Mouse (Mus musculus): ENCODE data around the gene Ints12. TPM values are rescaled to one million over a fixed set of nuclear protein-coding genes. Genes with fewer than 3 reads are reported as not detected.

Ints12 gene
- 11.7 and 12.5 TPM in 2 replicates for polyA plus RNA-seq (2016; fragmentation: Nextera tagmentation; extraction: Ambion mirVana)

GRCm38 (mm10) chr3:133091664-133092273 lies at the start of gene Ints12, which contains the start of gene Gstcd:
Gene Ints12 (plus strand): TSS chr3:133091840.
Gene Gstcd (minus strand): TSS chr3:133092033.
- peaks cover 39% of the 10 kb centered on the region for H3K4me1 ChIP-seq
- peak within 1 kb of the TSS; percentile 86 for H3K4me3 ChIP-seq
- H3K9ac ChIP-seq: peak within 1 kb of the TSS; percentile 97
- 2% methylated on average over 51 of the region's 53 CpGs for WGBS (ENCODE audit: insufficient replicate concordance)
- H3K27ac ChIP-seq: peak within 1 kb of the TSS; percentile 96
- H3K4me2 ChIP-seq: peak within 1 kb of the TSS; percentile 76
- H3K27me3 ChIP-seq (replicated peaks): no peaks in the 10 kb centered on the region
- no peaks in the 10 kb centered on the region for H3K9me3 ChIP-seq (replicated peaks)
- ATAC-seq: peak; percentile 96
- H3K36me3 ChIP-seq: peaks cover 2% of the 10 kb centered on the region

GRCm38 (mm10) chr3:133052068-133052467 lies 39.6 kb upstream of the Ints12 start:
- WGBS (ENCODE audit: insufficient replicate concordance): 81% methylated on average over 2 of the region's 2 CpGs
- ATAC-seq: no peak

GRCm38 (mm10) chr3:133075560-133075959 lies 16.1 kb upstream of the Ints12 start:
- H3K4me1 ChIP-seq: 0 out of 2 replicates have a peak, but pooled peaks cover 3% of the 10 kb centered on the region
- no peaks in the 10 kb centered on the region for H3K27me3 ChIP-seq (replicated peaks)
- no peaks in the 10 kb centered on the region for H3K9me3 ChIP-seq (replicated peaks)
- H3K9ac ChIP-seq: no peak overlapping the region
- ATAC-seq: no peak
- no peak overlapping the region for H3K4me3 ChIP-seq
- peaks cover 47% of the 10 kb centered on the region for H3K36me3 ChIP-seq
- WGBS (ENCODE audit: insufficient replicate concordance): 73% methylated on average over 10 of the region's 10 CpGs
- no peak overlapping the region for H3K4me2 ChIP-seq
- no peak overlapping the region for H3K27ac ChIP-seq

More at GRCm38 (mm10) chr3:133052068-133052467, 39.6 kb upstream of the Ints12 start:
- no peaks in the 10 kb centered on the region for H3K9me3 ChIP-seq (replicated peaks)
- H3K27me3 ChIP-seq (replicated peaks): no peaks in the 10 kb centered on the region
- no peak overlapping the region for H3K4me3 ChIP-seq
- H3K27ac ChIP-seq: no peak overlapping the region
- no peak overlapping the region for H3K9ac ChIP-seq
- H3K36me3 ChIP-seq: peaks cover 22% of the 10 kb centered on the region
- no peak overlapping the region for H3K4me2 ChIP-seq
- no peaks in the 10 kb centered on the region for H3K4me1 ChIP-seq

- Histone ChIP-seq H3K9me3 (replicated peaks) (no peaks in the 10 kb centered on the region), H3K27ac (no peak overlapping the region), H3K4me3 (no peak overlapping the region), H3K36me3 (peaks cover 61% of the 10 kb centered on the region), H3K9ac (no peak overlapping the region), H3K4me2 (no peak overlapping the region), H3K27me3 (replicated peaks) (no peaks in the 10 kb centered on the region), H3K4me1 (no peaks in the 10 kb centered on the region)
- 75% methylated on average over 5 of the region's 5 CpGs for WGBS (ENCODE audit: insufficient replicate concordance)
- ATAC-seq: no peak
These were observed 8.9 kb upstream of the Ints12 start for GRCm38 (mm10) chr3:133082736-133083135.

- Histone ChIP-seq H3K4me1 (peaks cover 9% of the 10 kb centered on the region), H3K36me3 (peaks cover 36% of the 10 kb centered on the region), H3K4me2 (no peak overlapping the region), H3K27me3 (replicated peaks) (no peaks in the 10 kb centered on the region), H3K27ac (no peak overlapping the region), H3K4me3 (no peak overlapping the region), H3K9me3 (replicated peaks) (no peaks in the 10 kb centered on the region), H3K9ac (no peak overlapping the region)
- WGBS (ENCODE audit: insufficient replicate concordance): 66% methylated on average over 3 of the region's 3 CpGs
- peak; percentile 58 for ATAC-seq
These were observed 5.8 kb upstream of the Ints12 start for GRCm38 (mm10) chr3:133085858-133086257.

GRCm38 (mm10) chr3:133090247-133091120 lies 1.2 kb upstream of the Ints12 start:
- no peaks in the 10 kb centered on the region for H3K36me3 ChIP-seq
- H3K9me3 ChIP-seq (replicated peaks): no peaks in the 10 kb centered on the region
- no peak for ATAC-seq
- WGBS (ENCODE audit: insufficient replicate concordance): 2% methylated on average over 11 of the region's 11 CpGs
- H3K27ac ChIP-seq: peak overlapping the region; percentile 96
- H3K4me3 ChIP-seq: peak overlapping the region; percentile 86
- H3K4me2 ChIP-seq: peak overlapping the region; percentile 76
- H3K4me1 ChIP-seq: peaks cover 33% of the 10 kb centered on the region
- H3K9ac ChIP-seq: peak overlapping the region; percentile 97
- no peaks in the 10 kb centered on the region for H3K27me3 ChIP-seq (replicated peaks)

- Histone ChIP-seq H3K4me1 (peaks cover 39% of the 10 kb centered on the region), H3K36me3 (no peaks in the 10 kb centered on the region), H3K4me2 (peak overlapping the region; percentile 76), H3K27me3 (replicated peaks) (no peaks in the 10 kb centered on the region), H3K9ac (peak overlapping the region; percentile 97), H3K4me3 (peak overlapping the region; percentile 86), H3K9me3 (replicated peaks) (no peaks in the 10 kb centered on the region), H3K27ac (peak overlapping the region; percentile 96)
- WGBS (ENCODE audit: insufficient replicate concordance): under 1% methylated on average over 44 of the region's 44 CpGs
- ATAC-seq: peak; percentile 86
These were observed 448 bp upstream of the Ints12 start for GRCm38 (mm10) chr3:133091121-133091663.

GRCm38 (mm10) chr3:133092274-133092853 lies 724 bp downstream of the Ints12 start:
- Histone ChIP-seq H3K27me3 (replicated peaks) (no peaks in the 10 kb centered on the region), H3K36me3 (peaks cover 8% of the 10 kb centered on the region), H3K4me2 (peak overlapping the region; percentile 76), H3K9me3 (replicated peaks) (no peaks in the 10 kb centered on the region), H3K27ac (peak overlapping the region; percentile 96), H3K9ac (peak overlapping the region; percentile 97), H3K4me1 (peaks cover 39% of the 10 kb centered on the region), H3K4me3 (peak overlapping the region; percentile 86)
- ATAC-seq: no peak
- under 1% methylated on average over 7 of the region's 7 CpGs for WGBS (ENCODE audit: insufficient replicate concordance)

- no peak overlapping the region; the same call in 1 of the 2 replicates for H3K27ac ChIP-seq
- ATAC-seq: no peak
- 59% methylated on average over 1 of the region's 1 CpGs for WGBS (ENCODE audit: insufficient replicate concordance)
- H3K9me3 ChIP-seq (replicated peaks): no peaks in the 10 kb centered on the region
- H3K9ac ChIP-seq: peak overlapping the region; percentile 97
- peaks cover 13% of the 10 kb centered on the region for H3K36me3 ChIP-seq
- peak overlapping the region; percentile 86 for H3K4me3 ChIP-seq
- no peaks in the 10 kb centered on the region for H3K27me3 ChIP-seq (replicated peaks)
- peak overlapping the region; percentile 76 for H3K4me2 ChIP-seq
- peaks cover 42% of the 10 kb centered on the region for H3K4me1 ChIP-seq
These were observed 1.3 kb downstream of the Ints12 start for GRCm38 (mm10) chr3:133092936-133093335.

GRCm38 (mm10) chr3:133094305-133094704 lies 2.7 kb downstream of the Ints12 start:
- Histone ChIP-seq H3K9ac (no peak overlapping the region), H3K4me2 (no peak overlapping the region), H3K4me3 (no peak overlapping the region), H3K27ac (no peak overlapping the region), H3K27me3 (replicated peaks) (no peaks in the 10 kb centered on the region), H3K4me1 (peaks cover 54% of the 10 kb centered on the region), H3K36me3 (peaks cover 26% of the 10 kb centered on the region), H3K9me3 (replicated peaks) (no peaks in the 10 kb centered on the region)
- no peak for ATAC-seq
- WGBS (ENCODE audit: insufficient replicate concordance): 51% methylated on average over 1 of the region's 1 CpGs

GRCm38 (mm10) chr3:133097936-133098335 lies 6.3 kb downstream of the Ints12 start:
- Histone ChIP-seq H3K27me3 (replicated peaks) (no peaks in the 10 kb centered on the region), H3K9ac (no peak overlapping the region), H3K9me3 (replicated peaks) (no peaks in the 10 kb centered on the region), H3K36me3 (peaks cover 52% of the 10 kb centered on the region), H3K4me2 (peak overlapping the region; percentile 37), H3K27ac (peak overlapping the region; percentile 10; the same call in 1 of the 2 replicates), H3K4me3 (no peak overlapping the region; the same call in 1 of the 2 replicates), H3K4me1 (peaks cover 39% of the 10 kb centered on the region)
- ATAC-seq: peak; percentile 50; the same call in 1 of the 2 replicates
- WGBS (ENCODE audit: insufficient replicate concordance): 54% methylated on average over 6 of the region's 6 CpGs

Data from liver, embryonic 12.5 days (tissue).